Mouse (Mus musculus) limb, embryonic 11.5 days (tissue): ENCODE data around the gene Cbx1. TPM values are rescaled to one million over a fixed set of nuclear protein-coding genes. Genes with fewer than 3 reads are reported as not detected.
A peak's percentile ranks its signal among the peaks of the same experiment; 100 is the strongest.

Source experiments
- ATAC-seq: fragments of 200-750 bp; cut with Nextera tagmentation; 2 replicates; pipeline ENCODE4 v1.8.0; 2017; ENCODE audit warnings: low read depth; ENCODE audit not compliant: insufficient number of reproducible peaks, low FRiP score, low TSS enrichment
- DNase-seq: peaks from one replicate; pipeline ENCODE4 v3.0.0-alpha.2; 2015; ENCODE audit warnings: low spot score
- H3K27ac ChIP-seq: fragments of 300-500 bp; sonication (generic); replicated peaks from 2 replicates; pipeline ENCODE4 v1.5.1; 2014; ENCODE audit warnings: low read depth, mild to moderate bottlenecking, low read length
- H3K27me3 ChIP-seq: fragments of 300-500 bp; sonication (generic); 2 replicates; pipeline ENCODE4 v1.6.1; 2014; ENCODE audit warnings: mild to moderate bottlenecking, low read length, mixed read lengths; ENCODE audit not compliant: control insufficient read depth, insufficient read depth
- H3K36me3 ChIP-seq: fragments of 300-500 bp; sonication (generic); 2 replicates; pipeline ENCODE4 v1.6.1; 2014; ENCODE audit warnings: mild to moderate bottlenecking, low read length, moderate library complexity, mixed read lengths; ENCODE audit not compliant: control insufficient read depth, insufficient read depth
- H3K4me1 ChIP-seq: fragments of 300-500 bp; sonication (generic); 2 replicates; pipeline ENCODE4 v1.6.1; 2014; ENCODE audit warnings: low read length, mixed read lengths; ENCODE audit not compliant: control insufficient read depth, insufficient read depth
- H3K4me2 ChIP-seq: fragments of 300-500 bp; sonication (generic); 2 replicates; pipeline ENCODE4 v1.6.1; 2014; ENCODE audit warnings: low read depth, mild to moderate bottlenecking, moderate library complexity; ENCODE audit not compliant: severe bottlenecking
- H3K4me3 ChIP-seq: fragments of 300-500 bp; sonication (generic); 2 replicates; pipeline ENCODE4 v1.5.1; 2014; ENCODE audit warnings: low read depth, low read length
- H3K9ac ChIP-seq: fragments of 300-500 bp; sonication (generic); 2 replicates; pipeline ENCODE4 v1.6.1; 2014; ENCODE audit warnings: mild to moderate bottlenecking, low read length
- H3K9me3 ChIP-seq: fragments of 300-500 bp; sonication (generic); 2 replicates; pipeline ENCODE4 v1.6.1; 2016; ENCODE audit warnings: low read length; ENCODE audit not compliant: control insufficient read depth
- WGBS: fragments of 180-500 bp; shearing (Covaris S2); extraction: QIAGEN DNeasy Blood & Tissue Kit; methylation state at CpG from one replicate; pipeline ENCODE4 v1.1.7; 2014; 5-methylcytosine and 5-hydroxymethylcytosine counted together
- polyA plus RNA-seq: library from polyadenylated mRNA; unstranded; fragments of >200 nt; fragmentation: Nextera tagmentation; extraction: Ambion mirVana; gene quantifications from 2 replicates; pipeline ENCODE4 v1.2.1, GENCODE M21; 2014

Cbx1 gene
- polyA plus RNA-seq, 1 experiment from 2014 or later: 172 TPM

GRCm38 (mm10) chr11:96813920-96814319 is 25.0 kb downstream of the Cbx1 start:
- DNase-seq: no peak
- H3K9ac ChIP-seq: no peak overlapping the region
- H3K27ac ChIP-seq: no peak overlapping the region
- no peaks in the 10 kb centered on the region for H3K4me1 ChIP-seq
- H3K27me3 ChIP-seq: no peaks in the 10 kb centered on the region
- H3K4me2 ChIP-seq: no peak overlapping the region
- 87% methylated on average over 5 of the region's 5 CpGs for WGBS
- no peaks in the 10 kb centered on the region for H3K9me3 ChIP-seq
- H3K4me3 ChIP-seq: no peak overlapping the region
- H3K36me3 ChIP-seq: peaks cover 38% of the 10 kb centered on the region
- no peak for ATAC-seq

GRCm38 (mm10) chr11:96814443-96814842 is 25.5 kb downstream of the Cbx1 start:
- DNase-seq (no peak), ATAC-seq (no peak)
- Histone ChIP-seq H3K27ac (no peak overlapping the region), H3K36me3 (peaks cover 35% of the 10 kb centered on the region), H3K27me3 (no peaks in the 10 kb centered on the region), H3K9ac (no peak overlapping the region), H3K4me1 (no peaks in the 10 kb centered on the region), H3K4me3 (no peak overlapping the region), H3K9me3 (no peaks in the 10 kb centered on the region), H3K4me2 (no peak overlapping the region)
- 84% methylated on average over 2 of the region's 2 CpGs for WGBS

DNA sequence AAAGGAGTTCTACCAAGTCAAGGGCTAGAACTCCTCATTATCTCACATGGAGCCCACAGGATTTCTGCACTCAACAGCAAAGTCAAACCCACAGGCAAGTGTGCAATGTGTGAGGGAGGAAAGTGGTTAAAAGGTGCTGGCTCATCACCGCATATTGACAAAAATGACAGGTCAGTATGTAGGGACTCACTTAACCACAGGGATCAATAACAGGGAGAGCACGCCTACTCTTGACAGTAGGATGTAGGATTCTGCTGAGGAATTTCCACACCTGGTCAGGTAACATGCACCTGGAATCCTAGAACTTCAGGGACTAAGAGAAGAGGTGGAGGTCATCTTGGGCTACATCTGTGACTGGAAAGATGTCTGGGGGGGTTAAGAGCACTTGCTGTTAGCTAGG is 27.0 kb downstream of the Cbx1 start:
- 95% methylated on average over 2 of the region's 2 CpGs for WGBS
- Histone ChIP-seq H3K9me3 (no peaks in the 10 kb centered on the region), H3K4me3 (no peak overlapping the region), H3K4me1 (no peaks in the 10 kb centered on the region), H3K27ac (no peak overlapping the region), H3K27me3 (no peaks in the 10 kb centered on the region), H3K4me2 (no peak overlapping the region), H3K36me3 (peaks cover 42% of the 10 kb centered on the region), H3K9ac (no peak overlapping the region)
- DNase-seq: no peak
- ATAC-seq: no peak

GRCm38 (mm10) chr11:96816494-96816893 is 27.6 kb downstream of the Cbx1 start:
- DNase-seq (no peak), ATAC-seq (no peak)
- no peak overlapping the region for H3K9ac ChIP-seq
- H3K27me3 ChIP-seq: no peaks in the 10 kb centered on the region
- H3K4me1 ChIP-seq: no peaks in the 10 kb centered on the region
- H3K9me3 ChIP-seq: no peaks in the 10 kb centered on the region
- H3K4me3 ChIP-seq: no peak overlapping the region
- H3K4me2 ChIP-seq: no peak overlapping the region
- H3K27ac ChIP-seq: no peak overlapping the region
- peaks cover 45% of the 10 kb centered on the region for H3K36me3 ChIP-seq
- WGBS: 94% methylated on average over 1 of the region's 1 CpGs

GRCm38 (mm10) chr11:96816979-96817378 is 28.1 kb downstream of the Cbx1 start:
- ATAC-seq: no peak
- Histone ChIP-seq H3K27ac (no peak overlapping the region), H3K4me1 (no peaks in the 10 kb centered on the region), H3K9ac (no peak overlapping the region), H3K27me3 (no peaks in the 10 kb centered on the region), H3K4me3 (no peak overlapping the region), H3K9me3 (no peaks in the 10 kb centered on the region), H3K4me2 (no peak overlapping the region), H3K36me3 (peaks cover 48% of the 10 kb centered on the region)
- DNase-seq: no peak
- 91% methylated on average over 5 of the region's 5 CpGs for WGBS

- WGBS: 83% methylated on average over 8 of the region's 8 CpGs
Measured at GRCm38 (mm10) chr11:96818128-96818710, 29.3 kb downstream of the Cbx1 start.

GRCm38 (mm10) chr11:96821956-96822355 is 33.0 kb downstream of the Cbx1 start:
- peaks cover 26% of the 10 kb centered on the region for H3K4me1 ChIP-seq
- H3K36me3 ChIP-seq: peaks cover 35% of the 10 kb centered on the region
- no peaks in the 10 kb centered on the region for H3K27me3 ChIP-seq
- ATAC-seq: no peak
- no peaks in the 10 kb centered on the region for H3K9me3 ChIP-seq
- no peak overlapping the region for H3K4me2 ChIP-seq
- H3K9ac ChIP-seq: no peak overlapping the region
- no peak for DNase-seq
- H3K27ac ChIP-seq: no peak overlapping the region
- WGBS: 91% methylated on average over 10 of the region's 10 CpGs
- no peak overlapping the region for H3K4me3 ChIP-seq

More at GRCm38 (mm10) chr11:96818128-96818710, 29.3 kb downstream of the Cbx1 start:
- Histone ChIP-seq H3K4me3 (no peak overlapping the region), H3K9me3 (no peaks in the 10 kb centered on the region), H3K36me3 (peaks cover 49% of the 10 kb centered on the region), H3K27ac (no peak overlapping the region), H3K4me1 (peaks cover 5% of the 10 kb centered on the region; the same call in 1 of the 2 replicates), H3K9ac (no peak overlapping the region), H3K4me2 (no peak overlapping the region), H3K27me3 (no peaks in the 10 kb centered on the region)
- DNase-seq (no peak), ATAC-seq (no peak)

DNA sequence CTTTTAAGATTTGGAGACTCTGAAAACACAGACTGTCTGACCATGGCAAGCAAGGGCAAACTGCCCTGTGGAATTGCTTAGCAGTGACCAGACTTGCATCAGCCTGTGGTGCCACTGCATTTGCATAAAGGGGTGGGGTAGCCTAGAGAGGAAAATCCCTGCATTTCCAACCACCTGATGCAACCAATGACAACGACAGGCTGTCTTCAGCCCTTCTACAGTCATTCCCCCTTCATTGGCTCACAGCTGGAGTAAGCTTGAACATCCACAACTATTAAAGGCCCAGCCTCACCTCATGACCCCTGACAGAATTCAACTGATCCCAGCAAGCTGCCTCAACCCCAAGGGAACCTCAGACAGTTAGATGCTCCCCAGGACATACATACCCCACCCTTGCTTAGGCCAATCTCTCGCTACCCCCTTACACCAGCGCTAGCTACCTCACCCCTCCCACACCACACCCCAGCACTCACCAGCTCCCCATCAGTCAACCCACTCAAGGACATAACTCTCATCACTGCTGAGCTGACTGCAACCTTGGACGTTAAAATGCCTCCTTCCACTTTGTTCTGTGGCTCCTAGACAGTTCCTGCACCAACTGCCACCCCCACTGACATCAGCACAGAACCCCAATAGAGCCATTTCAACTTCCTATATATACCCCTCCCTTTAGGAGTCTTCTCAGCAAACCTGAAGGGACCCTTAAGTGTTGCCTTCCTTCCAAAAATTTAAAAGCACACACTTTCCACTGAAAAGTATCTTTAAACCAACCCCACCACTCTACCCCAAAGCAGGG is 33.9 kb downstream of the Cbx1 start:
- Histone ChIP-seq H3K4me3 (peak overlapping the region; percentile 52), H3K27me3 (no peaks in the 10 kb centered on the region), H3K9me3 (no peaks in the 10 kb centered on the region), H3K27ac (peak overlapping the region; percentile 30; the same call in 1 of the 2 replicates), H3K4me2 (peak overlapping the region; percentile 97), H3K4me1 (peaks cover 26% of the 10 kb centered on the region), H3K36me3 (peaks cover 30% of the 10 kb centered on the region), H3K9ac (peak overlapping the region; percentile 56; the same call in 1 of the 2 replicates)
- 43% methylated on average over 4 of the region's 4 CpGs for WGBS
- no peak for DNase-seq
- ATAC-seq: no peak
